Comparison of ENCODE assay signal across 23 mouse cellular contexts in the genomic region with DNA sequence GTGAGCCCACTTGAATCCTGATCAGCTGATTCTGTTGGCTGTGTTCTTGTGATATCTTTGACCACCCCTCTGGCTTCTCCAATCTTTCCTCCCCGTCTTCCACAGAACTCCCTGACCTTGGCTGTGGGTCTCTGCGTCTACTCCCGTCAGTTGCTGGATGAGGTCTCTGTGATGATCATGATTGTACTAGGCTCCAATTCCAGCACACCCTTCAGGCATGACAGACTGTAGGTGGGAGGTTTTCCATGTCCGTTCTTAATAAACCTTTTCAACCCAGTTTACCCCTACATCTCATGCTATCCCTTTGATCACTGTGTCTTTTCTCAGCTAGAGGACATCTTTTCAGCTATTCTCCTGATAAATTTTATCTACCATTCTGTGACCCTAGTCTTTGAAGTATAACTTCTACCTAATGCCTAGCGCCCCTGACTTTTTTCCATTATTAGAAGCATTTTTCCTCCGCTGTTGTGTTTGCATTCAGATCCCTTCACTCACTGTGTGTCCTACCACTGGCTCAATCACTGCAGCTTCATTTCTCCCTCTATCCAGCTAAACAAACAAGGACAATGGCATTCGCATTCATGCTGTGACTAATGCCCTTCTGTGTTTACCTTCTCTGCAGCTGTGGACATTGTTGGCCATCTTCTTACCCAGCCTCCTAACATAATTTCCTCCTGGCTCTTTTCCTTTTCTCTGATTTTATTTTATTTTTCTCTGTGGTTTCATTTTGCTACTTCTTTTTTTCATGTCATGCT.
"Had no signal": no experiment of that assay in that cellular context is flagged by ENCODE, and none has a peak within 500 bp of the region (broad histone marks: within the 10 kb centered on the region; RNA-seq: fewer than 3 reads in every experiment).

No protein-coding gene starts in this region.

- H3K4me3 ChIP-seq: intestine, embryonic 15.5 days; layer of hippocampus, adult 2 months; limb, embryonic 10.5 days; limb, embryonic 13.5 days; liver, embryonic 12.5 days; liver, embryonic 15.5 days; lung, embryonic 15.5 days; megakaryocyte, embryonic 14.5 days; midbrain, embryonic 10.5 days; neural tube, embryonic 12.5 days; neural tube, embryonic 15.5 days; stomach, embryonic 15.5 days had no signal

- DNase-seq: kidney, adult 18-20 months; kidney, adult 9 months; layer of hippocampus, adult 9-11 months; liver; lung, adult 18-20 months; lung, postnatal 10 days; lung, postnatal 36 days; midbrain, embryonic 14.5 days; right cerebral cortex, postnatal 25 days; spleen, adult 18-20 months; thymus, postnatal 25 days had no signal

- H3K9ac ChIP-seq: intestine, embryonic 15.5 days; limb, embryonic 13.5 days; liver, embryonic 12.5 days; liver, embryonic 15.5 days; lung, embryonic 15.5 days; neural tube, embryonic 12.5 days; neural tube, embryonic 15.5 days; stomach, embryonic 15.5 days had no signal

- H3K4me1 ChIP-seq: intestine, embryonic 15.5 days; limb, embryonic 10.5 days; limb, embryonic 13.5 days; liver, embryonic 12.5 days; liver, embryonic 15.5 days; lung, embryonic 15.5 days; megakaryocyte, embryonic 14.5 days; neural tube, embryonic 12.5 days; neural tube, embryonic 15.5 days; stomach, embryonic 15.5 days had no signal

- ATAC-seq: intestine, embryonic 15.5 days; liver, embryonic 12.5 days had no signal

- H3K27me3 ChIP-seq: intestine, embryonic 15.5 days; limb, embryonic 13.5 days; liver, embryonic 12.5 days; liver, embryonic 15.5 days; lung, embryonic 15.5 days; megakaryocyte, embryonic 14.5 days; neural tube, embryonic 12.5 days; neural tube, embryonic 15.5 days; stomach, embryonic 15.5 days had no signal

- H3K9me3 ChIP-seq: intestine, embryonic 15.5 days; limb, embryonic 10.5 days; limb, embryonic 13.5 days; liver, embryonic 12.5 days; liver, embryonic 15.5 days; lung, embryonic 15.5 days; megakaryocyte, embryonic 14.5 days; midbrain, embryonic 10.5 days; neural tube, embryonic 12.5 days; neural tube, embryonic 15.5 days; stomach, embryonic 15.5 days had no signal

- H3K36me3 ChIP-seq: intestine, embryonic 15.5 days; limb, embryonic 10.5 days; limb, embryonic 13.5 days; liver, embryonic 12.5 days; liver, embryonic 15.5 days; lung, embryonic 15.5 days; midbrain, embryonic 10.5 days; neural tube, embryonic 12.5 days; neural tube, embryonic 15.5 days; stomach, embryonic 15.5 days had no signal

- H3K4me2 ChIP-seq: intestine, embryonic 15.5 days; limb, embryonic 13.5 days; liver, embryonic 12.5 days; liver, embryonic 15.5 days; lung, embryonic 15.5 days; neural tube, embryonic 12.5 days; neural tube, embryonic 15.5 days; stomach, embryonic 15.5 days had no signal

- H3K27ac ChIP-seq: intestine, embryonic 15.5 days; layer of hippocampus, adult 2 months; limb, embryonic 10.5 days; limb, embryonic 13.5 days; liver, embryonic 12.5 days; liver, embryonic 15.5 days; lung, embryonic 15.5 days; midbrain, embryonic 10.5 days; neural tube, embryonic 12.5 days; neural tube, embryonic 15.5 days; stomach, embryonic 15.5 days had no signal
